Mouse (Mus musculus): ENCODE results near the gene Pnpla2. TPM values are rescaled to one million over a fixed set of nuclear protein-coding genes. Genes with fewer than 3 reads are reported as not detected.
"Not testable (repeated sequence)": the region's sequence is repeated elsewhere in the genome, so short reads cannot be mapped to it uniquely, and the experiment has no call there.

Gene Pnpla2
- 45.5 and 45.7 TPM in 2 replicates for polyA plus RNA-seq (2015; fragmentation: Nextera tagmentation; extraction: Ambion mirVana)

- Histone ChIP-seq H3K9me3 (ENCODE audit: control insufficient read depth, low read length) (no peaks in the 10 kb centered on the region), H3K4me2 (ENCODE audit: low read depth, low read length) (peak within 1 kb of the TSS; percentile 82), H3K9ac (ENCODE audit: low read depth, low read length) (peak within 1 kb of the TSS; percentile 80), H3K4me3 (ENCODE audit: low read length) (peak within 1 kb of the TSS; percentile 73), H3K4me1 (ENCODE audit: control insufficient read depth, insufficient read depth, low read length) (peaks cover 15% of the 10 kb centered on the region), H3K27me3 (replicated peaks; ENCODE audit: control insufficient read depth, insufficient read depth, low read length) (no peaks in the 10 kb centered on the region), H3K27ac (ENCODE audit: low read length) (peak within 1 kb of the TSS; percentile 88), H3K36me3 (ENCODE audit: control insufficient read depth, insufficient read depth, low read length) (peaks cover 11% of the 10 kb centered on the region)
- WGBS, result under 1% methylated on average over 45 of the region's 45 CpGs
- ATAC-seq, result peak; percentile 87
Measured at GRCm38 (mm10) chr7:141454967-141455551, at the start of gene Pnpla2. Gene Pnpla2 (plus strand): TSS chr7:141455198.

GRCm38 (mm10) chr7:141405466-141405865 lies 49.5 kb upstream of the Pnpla2 start:
- Histone ChIP-seq H3K4me2 (ENCODE audit: low read depth, low read length) (no peak overlapping the region), H3K36me3 (ENCODE audit: control insufficient read depth, insufficient read depth, low read length) (peaks cover 20% of the 10 kb centered on the region; the same call in 1 of the 2 replicates), H3K9me3 (ENCODE audit: control insufficient read depth, low read length) (no peaks in the 10 kb centered on the region), H3K27ac (ENCODE audit: low read length) (no peak overlapping the region), H3K4me3 (ENCODE audit: low read length) (no peak overlapping the region), H3K9ac (ENCODE audit: low read depth, low read length) (no peak overlapping the region), H3K27me3 (replicated peaks; ENCODE audit: control insufficient read depth, insufficient read depth, low read length) (no peaks in the 10 kb centered on the region), H3K4me1 (ENCODE audit: control insufficient read depth, insufficient read depth, low read length) (peaks cover 5% of the 10 kb centered on the region; the same call in 1 of the 2 replicates)
- ATAC-seq, result no peak
- WGBS, result 80% methylated on average over 4 of the region's 4 CpGs

GRCm38 (mm10) chr7:141407670-141408069 lies 47.3 kb upstream of the Pnpla2 start:
- 97% methylated on average over 7 of the region's 7 CpGs for WGBS
- not testable (repeated sequence) for H3K9me3 ChIP-seq (ENCODE audit: control insufficient read depth, low read length); H3K36me3 ChIP-seq (ENCODE audit: control insufficient read depth, insufficient read depth, low read length); H3K27me3 ChIP-seq (replicated peaks; ENCODE audit: control insufficient read depth, insufficient read depth, low read length); H3K27ac ChIP-seq (ENCODE audit: low read length); H3K9ac ChIP-seq (ENCODE audit: low read depth, low read length); H3K4me3 ChIP-seq (ENCODE audit: low read length); H3K4me2 ChIP-seq (ENCODE audit: low read depth, low read length); ATAC-seq; H3K4me1 ChIP-seq (ENCODE audit: control insufficient read depth, insufficient read depth, low read length)

- peak; percentile 73 for ATAC-seq
- peaks cover 6% of the 10 kb centered on the region; the same call in 1 of the 2 replicates for H3K36me3 ChIP-seq (ENCODE audit: control insufficient read depth, insufficient read depth, low read length)
- H3K4me3 ChIP-seq (ENCODE audit: low read length), result no peak overlapping the region
- WGBS, result 15% methylated on average over 11 of the region's 11 CpGs
- no peaks in the 10 kb centered on the region for H3K9me3 ChIP-seq (ENCODE audit: control insufficient read depth, low read length)
- H3K4me1 ChIP-seq (ENCODE audit: control insufficient read depth, insufficient read depth, low read length), result peaks cover 11% of the 10 kb centered on the region; the same call in 1 of the 2 replicates
- H3K4me2 ChIP-seq (ENCODE audit: low read depth, low read length), result no peak overlapping the region
- H3K9ac ChIP-seq (ENCODE audit: low read depth, low read length), result no peak overlapping the region
- no peaks in the 10 kb centered on the region for H3K27me3 ChIP-seq (replicated peaks; ENCODE audit: control insufficient read depth, insufficient read depth, low read length)
- H3K27ac ChIP-seq (ENCODE audit: low read length), result no peak overlapping the region
Measured at GRCm38 (mm10) chr7:141408833-141409232, 46.2 kb upstream of the Pnpla2 start.

- no peaks in the 10 kb centered on the region for H3K27me3 ChIP-seq (replicated peaks; ENCODE audit: control insufficient read depth, insufficient read depth, low read length)
- no peak overlapping the region for H3K9ac ChIP-seq (ENCODE audit: low read depth, low read length)
- no peak overlapping the region for H3K4me3 ChIP-seq (ENCODE audit: low read length)
- no peak overlapping the region for H3K27ac ChIP-seq (ENCODE audit: low read length)
- WGBS, result 92% methylated on average over 8 of the region's 8 CpGs
- no peaks in the 10 kb centered on the region for H3K9me3 ChIP-seq (ENCODE audit: control insufficient read depth, low read length)
- peaks cover 6% of the 10 kb centered on the region; the same call in 1 of the 2 replicates for H3K36me3 ChIP-seq (ENCODE audit: control insufficient read depth, insufficient read depth, low read length)
- peaks cover 16% of the 10 kb centered on the region for H3K4me1 ChIP-seq (ENCODE audit: control insufficient read depth, insufficient read depth, low read length)
- H3K4me2 ChIP-seq (ENCODE audit: low read depth, low read length), result no peak overlapping the region
- no peak for ATAC-seq
Measured at GRCm38 (mm10) chr7:141410631-141411030, 44.4 kb upstream of the Pnpla2 start.

- Histone ChIP-seq H3K4me2 (ENCODE audit: low read depth, low read length) (no peak overlapping the region), H3K4me1 (ENCODE audit: control insufficient read depth, insufficient read depth, low read length) (peaks cover 16% of the 10 kb centered on the region), H3K27ac (ENCODE audit: low read length) (no peak overlapping the region), H3K9me3 (ENCODE audit: control insufficient read depth, low read length) (no peaks in the 10 kb centered on the region), H3K36me3 (ENCODE audit: control insufficient read depth, insufficient read depth, low read length) (peaks cover 6% of the 10 kb centered on the region; the same call in 1 of the 2 replicates), H3K4me3 (ENCODE audit: low read length) (no peak overlapping the region), H3K27me3 (replicated peaks; ENCODE audit: control insufficient read depth, insufficient read depth, low read length) (no peaks in the 10 kb centered on the region), H3K9ac (ENCODE audit: low read depth, low read length) (0 out of 2 replicates have a peak overlapping the region, but pooled peaks have one; percentile 22)
- no peak for ATAC-seq
- WGBS, result 87% methylated on average over 1 of the region's 1 CpGs
Measured at GRCm38 (mm10) chr7:141411667-141412066, 43.3 kb upstream of the Pnpla2 start.

- no peaks in the 10 kb centered on the region for H3K9me3 ChIP-seq (ENCODE audit: control insufficient read depth, low read length)
- H3K36me3 ChIP-seq (ENCODE audit: control insufficient read depth, insufficient read depth, low read length), result peaks cover 3% of the 10 kb centered on the region; the same call in 1 of the 2 replicates
- H3K27ac ChIP-seq (ENCODE audit: low read length), result peak overlapping the region; percentile 85
- H3K4me2 ChIP-seq (ENCODE audit: low read depth, low read length), result peak overlapping the region; percentile 88
- H3K27me3 ChIP-seq (replicated peaks; ENCODE audit: control insufficient read depth, insufficient read depth, low read length), result no peaks in the 10 kb centered on the region
- peak overlapping the region; percentile 78 for H3K4me3 ChIP-seq (ENCODE audit: low read length)
- H3K4me1 ChIP-seq (ENCODE audit: control insufficient read depth, insufficient read depth, low read length), result peaks cover 16% of the 10 kb centered on the region
- WGBS, result 2% methylated on average over 16 of the region's 16 CpGs
- peak overlapping the region; percentile 79 for H3K9ac ChIP-seq (ENCODE audit: low read depth, low read length)
- peak; percentile 3 for ATAC-seq
Measured at GRCm38 (mm10) chr7:141413331-141413730, 41.7 kb upstream of the Pnpla2 start.

GRCm38 (mm10) chr7:141413809-141414584 lies 41.0 kb upstream of the Pnpla2 start, which contains the start of gene Gatd1:
Gene Gatd1 (minus strand): TSS chr7:141414136.
- no peaks in the 10 kb centered on the region for H3K27me3 ChIP-seq (replicated peaks; ENCODE audit: control insufficient read depth, insufficient read depth, low read length)
- WGBS, result under 1% methylated on average over 50 of the region's 56 CpGs
- H3K4me2 ChIP-seq (ENCODE audit: low read depth, low read length), result peak within 1 kb of the TSS; percentile 88
- H3K4me3 ChIP-seq (ENCODE audit: low read length), result peak within 1 kb of the TSS; percentile 78
- H3K9ac ChIP-seq (ENCODE audit: low read depth, low read length), result peak within 1 kb of the TSS; percentile 79
- peaks cover 15% of the 10 kb centered on the region for H3K4me1 ChIP-seq (ENCODE audit: control insufficient read depth, insufficient read depth, low read length)
- ATAC-seq, result peak; percentile 87
- no peaks in the 10 kb centered on the region for H3K36me3 ChIP-seq (ENCODE audit: control insufficient read depth, insufficient read depth, low read length)
- H3K27ac ChIP-seq (ENCODE audit: low read length), result peak within 1 kb of the TSS; percentile 85
- no peaks in the 10 kb centered on the region for H3K9me3 ChIP-seq (ENCODE audit: control insufficient read depth, low read length)

- no peak overlapping the region for H3K4me3 ChIP-seq (ENCODE audit: low read length)
Measured at GRCm38 (mm10) chr7:141416144-141416841, 38.7 kb upstream of the Pnpla2 start.

More at GRCm38 (mm10) chr7:141416144-141416841, 38.7 kb upstream of the Pnpla2 start:
- no peak overlapping the region for H3K4me2 ChIP-seq (ENCODE audit: low read depth, low read length)
- no peaks in the 10 kb centered on the region for H3K36me3 ChIP-seq (ENCODE audit: control insufficient read depth, insufficient read depth, low read length)
- peaks cover 11% of the 10 kb centered on the region for H3K4me1 ChIP-seq (ENCODE audit: control insufficient read depth, insufficient read depth, low read length)
- H3K9me3 ChIP-seq (ENCODE audit: control insufficient read depth, low read length), result no peaks in the 10 kb centered on the region
- H3K9ac ChIP-seq (ENCODE audit: low read depth, low read length), result no peak overlapping the region
- ATAC-seq, result no peak
- WGBS, result 81% methylated on average over 6 of the region's 6 CpGs
- H3K27ac ChIP-seq (ENCODE audit: low read length), result no peak overlapping the region
- H3K27me3 ChIP-seq (replicated peaks; ENCODE audit: control insufficient read depth, insufficient read depth, low read length), result no peaks in the 10 kb centered on the region

All from intestine, embryonic 16.5 days (tissue).